Mouse (Mus musculus) retina, postnatal 1 day (tissue): ENCODE measurements at regions not wholly inside any gene's neighbourhood (a gene's known extent, or its start where the extent isn't known, plus 50 kb on each side); places are given as distances from the start of the nearest gene placed in this dataset.
"Not testable (repeated sequence)": the region's sequence is repeated elsewhere in the genome, so short reads cannot be mapped to it uniquely, and the experiment has no call there.

ENCODE experiments used
- DNase-seq: peaks from one replicate; pipeline ENCODE4 v3.0.0-alpha.2; 2012

- no peak for DNase-seq
Measured at GRCm38 (mm10) chr3:16751764-16752485, 745.7 kb upstream of the Gm5150 start.

- no peak for DNase-seq
Measured at GRCm38 (mm10) chr3:16733936-16734330, 727.7 kb upstream of the Gm5150 start.

- DNase-seq, result no peak
Measured at GRCm38 (mm10) chr3:16733295-16733935, 727.2 kb upstream of the Gm5150 start.

- DNase-seq, result not testable (repeated sequence)
Measured at GRCm38 (mm10) chr3:16724371-16725100, 718.3 kb upstream of the Gm5150 start.

- DNase-seq, result no peak
Measured at GRCm38 (mm10) chr3:16723631-16724030, 717.4 kb upstream of the Gm5150 start.

GRCm38 (mm10) chr3:16690955-16691354 lies 684.7 kb upstream of the Gm5150 start:
- DNase-seq, result no peak

- DNase-seq, result peak; percentile 44
Measured at GRCm38 (mm10) chr3:16688973-16689372, 682.7 kb upstream of the Gm5150 start.

- no peak for DNase-seq
Measured at GRCm38 (mm10) chr3:16657566-16657965, 651.3 kb upstream of the Gm5150 start.
